14 mouse cellular contexts compared by ENCODE assay signal in the genomic region with DNA sequence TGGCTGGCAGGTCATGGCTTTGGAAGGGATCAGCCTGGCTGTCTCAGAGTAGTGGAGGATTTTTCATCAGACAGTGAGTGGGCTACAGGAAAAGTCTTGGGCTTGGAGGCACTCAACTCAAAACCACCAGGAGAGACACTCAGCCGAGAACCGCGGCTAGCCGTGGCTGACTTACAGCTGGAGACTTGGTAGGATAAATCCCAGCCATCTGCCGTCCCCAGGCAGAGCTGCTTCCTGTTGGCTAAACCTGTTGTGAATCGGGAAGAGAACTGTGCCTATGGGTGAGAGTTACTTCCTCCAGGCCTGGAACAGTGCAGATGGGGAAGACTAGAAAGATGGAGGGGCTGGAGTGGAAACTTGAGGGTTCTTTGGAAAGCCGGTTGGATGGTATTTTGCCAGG.
DNase-seq lines count a peak whose midpoint lies in the region.
"Had no signal": no experiment of that assay in that cellular context is flagged by ENCODE, and none has a peak within 500 bp of the region (broad histone marks: within the 10 kb centered on the region; RNA-seq: fewer than 3 reads in every experiment).

No protein-coding gene starts in this region.

- peak; percentile 33 to 35 for DNase-seq in cerebellum, adult 18-20 months
- DNase-seq in cerebellum, postnatal 36 days: no peak
- peak; percentile 38 for DNase-seq in cerebellum, postnatal 14 days
- DNase-seq in cerebellum, postnatal 4 days (ENCODE audit: low spot score in 2 of 2): no peak
- DNase-seq in brain, adult 2 months (ENCODE audit: low read depth, low spot score): peak; percentile 80
- no peak for DNase-seq in urinary bladder, postnatal 14 days (ENCODE audit: low spot score)
- DNase-seq: adrenal gland, postnatal 10 days; adrenal gland, postnatal 36 days; B cell, adult 2 months; gastrocnemius, postnatal 25 days; heart, adult 18-20 months; heart, postnatal 10 days; heart, postnatal 36 days; kidney, adult 2 months had no signal

Comparison
In these comparisons a context has a peak if more than half of its experiments do, and no peak if none do; other contexts are left out.
1. DNase-seq: peak in cerebellum, adult 18-20 months (2 of 2), cerebellum, postnatal 14 days (2 of 2) and brain, adult 2 months (single experiment); none in cerebellum, postnatal 36 days (0 of 2), cerebellum, postnatal 4 days (0 of 2) and urinary bladder, postnatal 14 days (single experiment).